Mouse (Mus musculus) adipocyte (in vitro differentiated cells): ENCODE measurements at regions not wholly inside any gene's neighbourhood (a gene's known extent, or its start where the extent isn't known, plus 50 kb on each side); places are given as distances from the start of the nearest gene placed in this dataset.

Source experiments
- DNase-seq: peaks from one replicate; pipeline ENCODE4 v3.0.0-alpha.2; 2016; ENCODE audit warnings: low spot score

GRCm38 (mm10) chr12:24383016-24383415 is 115.1 kb upstream of the Taf1b start:
- DNase-seq: no peak

DNA sequence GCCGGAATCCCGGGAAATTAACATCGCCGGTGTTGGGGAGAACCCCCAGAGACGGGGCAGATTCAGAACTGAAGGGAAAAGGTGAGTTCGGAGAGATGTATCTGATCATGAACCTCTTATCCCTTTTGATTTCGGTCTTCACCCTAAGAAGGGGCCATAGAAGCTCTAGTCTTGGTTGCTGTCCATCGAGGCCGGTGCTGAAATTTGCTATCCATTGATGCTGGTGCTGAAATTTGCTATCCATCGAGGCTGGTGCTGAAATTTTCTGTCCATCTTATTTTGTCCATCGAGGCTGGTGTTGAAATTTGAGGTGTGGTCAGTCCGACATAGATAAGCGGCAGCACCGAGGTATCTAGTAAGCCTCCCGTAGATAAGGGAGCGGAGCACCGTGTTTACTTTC is 73.2 kb upstream of the Taf1b start:
- peak; percentile 33 for DNase-seq
